Mouse (Mus musculus) spleen, embryonic (tissue): Measurements from ENCODE around the gene 1700030K09Rik.

Experiments used
- CTCF ChIA-PET: fragments of 350-600 bp; sonication (Branson Sonifier 250); formaldehyde crosslinking; loops from one replicate; lab custom pipeline; 2022; lab: Charles Lee

The 1700030K09Rik gene

DNA sequence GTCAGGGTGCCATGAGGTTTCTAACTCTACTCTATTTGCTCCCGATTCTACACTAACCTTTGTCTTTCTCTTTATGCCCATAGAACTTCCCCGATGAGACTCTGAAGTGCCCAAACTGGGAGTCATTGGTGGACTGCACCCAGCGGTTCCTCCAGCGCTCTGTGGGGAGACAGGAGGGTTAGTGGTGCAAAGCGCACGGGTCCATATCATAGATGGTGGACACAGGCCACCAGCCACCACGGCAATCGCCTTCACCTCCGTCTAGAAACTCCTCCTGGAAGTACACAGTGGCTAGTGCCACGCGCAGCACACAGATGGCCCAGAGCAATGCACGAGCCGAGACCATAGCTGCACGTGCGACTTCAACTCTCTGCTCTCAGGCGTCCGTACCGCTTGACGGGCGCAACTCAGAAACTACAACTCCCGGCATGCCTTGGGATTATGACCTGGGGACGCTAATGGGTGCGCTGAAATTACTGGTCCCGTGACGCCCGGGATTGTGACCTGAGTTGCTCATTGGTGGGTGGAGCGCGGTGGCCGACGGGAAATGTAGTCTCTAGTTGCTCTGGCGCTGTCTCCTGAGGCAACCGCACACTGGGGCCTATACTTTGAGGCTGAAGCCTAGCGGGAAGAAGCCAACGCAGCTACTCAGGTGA lies at the start of gene 1700030K09Rik, which contains the start of gene Calr3:
Gene 1700030K09Rik, plus strand, starts transcription at position 543 of the 656 bp plus-strand sequence.
Gene Calr3, minus strand, starts transcription at position 533 of the 656 bp plus-strand sequence.
- CTCF ChIA-PET = no interaction called here

- CTCF ChIA-PET = interaction anchor here (0.6 kb wide), 1 partner anchor 26 kb away, joined by 3 read pairs; no protein-coding TSS in a partner anchor
These were observed 42.3 kb upstream of the 1700030K09Rik start for GRCm38 (mm10) chr8:72401381-72401780.

DNA sequence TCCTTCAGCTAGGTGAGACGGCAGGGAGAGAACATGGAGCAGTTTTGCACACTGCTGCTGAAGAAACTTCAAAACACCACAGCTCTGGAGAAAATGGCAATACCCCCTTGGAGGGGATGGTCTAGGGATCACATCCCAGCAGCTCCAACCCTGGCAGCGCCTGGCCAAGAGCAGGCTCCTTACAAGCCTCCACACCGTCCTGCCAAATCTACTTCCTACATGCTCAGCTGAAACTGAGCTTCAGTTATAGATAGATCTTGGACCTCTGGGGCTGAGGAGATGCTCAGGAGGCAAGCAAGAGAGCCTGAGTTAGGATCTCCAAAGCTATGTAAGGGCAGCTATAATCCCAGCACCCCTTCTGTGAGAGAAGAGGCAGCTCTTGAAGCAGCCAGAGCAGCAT lies 40.7 kb upstream of the 1700030K09Rik start:
- CTCF ChIA-PET = no interaction called here

DNA sequence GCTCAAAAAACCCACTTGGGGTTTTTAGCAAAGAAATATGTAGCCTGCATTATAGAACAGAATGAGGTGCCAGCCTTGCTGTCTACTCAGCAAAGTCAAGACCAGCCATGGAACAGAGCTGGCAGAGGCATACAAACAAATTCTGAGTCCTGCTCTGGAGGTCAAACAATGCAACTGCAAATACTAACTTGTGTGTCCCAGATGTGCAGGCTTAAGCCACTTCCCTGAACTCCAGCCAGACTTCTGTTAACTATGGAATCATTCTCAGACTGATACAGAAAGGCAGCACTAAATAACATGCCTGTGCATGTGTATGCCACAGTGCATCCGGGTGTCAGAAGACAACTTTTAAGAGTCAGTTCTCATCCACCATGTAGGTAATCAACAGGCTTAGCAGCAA lies 35.8 kb upstream of the 1700030K09Rik start:
- CTCF ChIA-PET = interaction anchor here (0.6 to 0.7 kb wide), 2 partner anchors 144 to 151 kb away, joined by 3 to 5 read pairs; no protein-coding TSS in a partner anchor

DNA sequence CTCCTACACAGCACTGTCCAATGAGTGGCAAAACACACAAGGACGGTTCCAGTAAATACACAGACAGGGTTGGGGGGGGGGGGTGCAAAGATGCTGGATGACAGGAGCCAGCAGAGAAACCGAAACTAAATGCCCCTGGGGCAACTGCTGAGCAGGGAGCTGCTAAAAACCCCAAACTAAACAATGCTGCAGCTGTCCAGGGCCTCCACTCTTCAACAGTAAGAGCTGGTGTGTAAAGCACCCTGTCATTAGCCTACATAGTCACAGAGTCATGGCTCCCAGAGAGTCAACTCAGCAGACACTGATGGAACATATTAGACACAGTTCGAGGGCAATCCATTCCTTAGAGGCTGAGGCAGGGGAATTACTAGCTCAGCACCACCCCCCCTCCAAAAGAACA lies 34.2 kb upstream of the 1700030K09Rik start:
- CTCF ChIA-PET = no interaction called here

GRCm38 (mm10) chr8:72413839-72414238 lies 29.8 kb upstream of the 1700030K09Rik start:
- CTCF ChIA-PET = no interaction called here

DNA sequence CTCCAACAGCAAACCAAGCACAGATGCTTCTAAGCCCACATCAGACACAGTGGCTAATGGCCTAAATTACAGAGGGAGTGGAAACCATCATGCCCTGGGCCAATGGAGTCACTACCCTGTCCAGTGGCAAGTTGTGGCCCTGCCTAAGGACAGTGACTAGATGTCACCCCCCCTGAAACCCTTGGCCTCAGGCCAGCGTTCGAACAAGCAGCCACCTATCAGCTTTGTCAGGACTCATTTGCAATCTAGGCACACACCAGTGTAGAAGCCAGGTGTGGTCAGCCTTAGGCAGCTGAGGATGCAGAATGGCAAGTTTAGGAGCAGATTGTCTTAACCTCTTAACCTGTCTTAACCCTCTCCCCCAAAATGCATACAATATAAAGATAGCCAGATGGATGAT lies 28.4 kb upstream of the 1700030K09Rik start:
- CTCF ChIA-PET = interaction anchor here (0.5 kb wide), 1 partner anchor 15 kb away, joined by 8 read pairs; no protein-coding TSS in a partner anchor

DNA sequence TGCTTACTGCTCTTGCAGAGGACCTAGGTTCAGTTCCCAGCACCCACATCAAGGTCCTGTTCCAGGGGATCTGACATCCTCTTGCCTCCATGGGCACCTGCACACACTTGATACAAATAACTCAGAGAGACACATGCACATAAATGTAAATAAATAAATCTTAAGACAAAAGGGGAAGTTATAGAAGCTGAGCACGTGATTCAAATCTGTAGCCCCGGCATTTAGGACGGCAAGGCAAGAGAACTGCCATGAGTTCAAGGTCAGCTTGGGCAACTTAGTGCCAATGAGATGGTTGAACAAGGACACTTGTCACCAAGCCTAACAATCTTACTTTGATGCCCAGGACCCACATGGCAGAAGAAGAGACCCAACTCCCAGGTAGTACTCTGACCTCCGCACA lies 25.6 kb upstream of the 1700030K09Rik start:
- CTCF ChIA-PET = no interaction called here

DNA sequence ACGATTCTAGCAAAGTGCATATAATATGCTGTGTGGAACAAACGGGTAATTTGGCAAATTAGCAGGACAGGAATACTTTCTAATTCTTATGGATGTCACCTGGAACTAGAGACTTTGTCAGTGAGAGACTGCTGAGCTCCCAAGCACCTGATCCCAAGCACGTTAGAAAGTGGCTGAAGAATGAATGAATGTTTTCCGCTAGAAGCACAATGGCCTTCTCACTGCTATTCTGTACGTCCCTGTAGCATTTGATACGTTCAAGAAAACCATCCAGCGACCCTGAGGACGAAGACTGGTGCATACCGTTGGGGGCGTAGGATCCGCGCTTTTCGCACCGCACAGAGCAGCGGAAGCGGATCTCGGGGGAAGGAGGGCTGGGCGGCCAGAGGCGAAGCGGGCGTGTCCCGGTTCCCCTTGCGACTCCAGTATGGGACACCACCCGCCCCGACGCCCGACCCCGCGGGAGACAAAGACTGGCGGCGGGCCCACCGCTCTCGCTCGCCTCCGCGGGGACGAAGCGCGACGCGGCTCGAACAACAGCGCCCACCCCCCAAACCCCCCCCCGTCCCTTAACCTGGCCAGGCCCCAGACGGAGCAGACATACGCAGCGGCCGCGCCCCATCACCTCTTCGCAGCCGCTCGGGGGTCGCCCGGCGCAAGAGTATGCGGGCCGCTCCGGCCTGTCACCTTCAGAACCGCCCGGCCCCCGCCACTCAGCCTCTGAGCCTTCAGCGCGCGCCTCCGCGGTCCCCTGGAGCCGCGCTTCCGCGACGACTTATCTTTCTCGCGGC lies 22.9 kb upstream of the 1700030K09Rik start:
- CTCF ChIA-PET = interaction anchor here (0.6 kb wide), 1 partner anchor 128 kb away, joined by 3 read pairs; no protein-coding TSS in a partner anchor

- CTCF ChIA-PET = interaction anchor here (0.7 kb wide), 1 partner anchor 44 kb away, joined by 6 read pairs; no protein-coding TSS in a partner anchor
These were observed 22.0 kb upstream of the 1700030K09Rik start, which contains the start of gene Eps15l1 for GRCm38 (mm10) chr8:72421362-72422335. TSS of gene Eps15l1 (minus strand) at chr8:72421460.

GRCm38 (mm10) chr8:72422926-72423325 lies 20.8 kb upstream of the 1700030K09Rik start:
- CTCF ChIA-PET = interaction anchor here (0.6 to 0.9 kb wide), 2 partner anchors 126 to 149 kb away, joined by 3 to 9 read pairs; partner anchors contain the start of gene Tmem38a

- CTCF ChIA-PET = interaction anchor here (0.7 kb wide), 2 partner anchors 14 to 22 kb away, joined by 8 to 17 read pairs; no protein-coding TSS in a partner anchor
These were observed 14.0 kb upstream of the 1700030K09Rik start for GRCm38 (mm10) chr8:72429676-72430075.

- CTCF ChIA-PET = no interaction called here
These were observed 8.7 kb upstream of the 1700030K09Rik start for GRCm38 (mm10) chr8:72434952-72435351.

DNA sequence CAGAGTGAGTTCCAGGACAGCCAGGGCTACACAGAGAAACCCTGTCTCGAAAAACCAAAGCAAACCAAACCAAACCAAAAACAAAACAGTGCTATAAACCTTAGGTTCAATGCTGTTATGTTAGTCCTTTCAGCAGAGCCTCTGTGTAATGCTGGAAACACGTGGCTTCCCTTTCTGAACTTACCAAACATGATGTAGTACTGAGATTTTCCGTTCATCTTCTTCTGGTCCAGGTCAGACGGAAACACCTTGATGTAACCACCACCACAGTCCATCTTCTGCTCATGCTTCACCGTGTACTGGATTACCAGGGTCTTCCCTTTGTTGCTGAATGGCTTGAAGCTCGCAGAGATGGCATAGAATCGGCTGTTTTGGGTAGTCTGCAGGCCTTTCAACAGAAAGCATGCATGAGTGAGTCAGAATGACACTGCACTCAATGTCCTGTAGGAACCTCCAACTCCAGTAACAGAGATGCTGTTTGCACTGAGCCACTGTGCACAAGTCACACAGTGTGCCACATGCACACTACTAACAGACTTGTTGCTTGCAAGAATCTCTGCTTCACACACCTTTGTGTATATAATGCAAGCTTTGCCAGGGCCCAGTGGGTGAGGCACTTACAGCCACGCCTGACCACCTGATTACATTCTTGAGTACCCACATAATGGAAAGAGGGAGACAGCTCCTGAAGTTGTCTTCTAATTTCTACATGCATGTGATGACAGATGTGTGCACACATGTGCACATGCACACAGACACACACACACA lies 5.2 kb upstream of the 1700030K09Rik start:
- CTCF ChIA-PET = no interaction called here

GRCm38 (mm10) chr8:72443994-72444350 lies 292 bp downstream of the 1700030K09Rik start:
- CTCF ChIA-PET = interaction anchor here (0.7 kb wide), 1 partner anchor 89 kb away, joined by 12 read pairs; no protein-coding TSS in a partner anchor

DNA sequence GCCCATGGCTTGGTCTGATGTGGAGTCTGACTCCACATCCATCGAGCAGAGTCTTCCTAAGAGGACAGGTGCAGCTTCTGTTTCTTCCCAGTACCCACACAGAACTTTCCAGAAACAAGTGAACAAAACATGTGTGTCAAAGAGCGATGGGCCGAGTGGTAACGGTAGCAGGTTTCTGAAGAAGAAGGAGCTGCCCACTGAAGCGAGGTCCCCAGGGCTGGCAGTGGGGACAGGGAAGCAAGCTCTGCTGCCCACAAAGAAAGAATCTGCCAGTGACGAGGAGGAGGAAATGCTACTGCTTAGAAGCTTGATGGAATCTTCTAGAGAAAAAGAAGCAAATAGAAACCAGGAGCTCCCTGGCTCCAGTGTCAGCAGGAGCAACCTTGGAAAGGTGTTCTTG lies 1.4 kb downstream of the 1700030K09Rik start:
- CTCF ChIA-PET = interaction anchor here (1.0 kb wide), 1 partner anchor 14 kb away, joined by 4 read pairs; no protein-coding TSS in a partner anchor

GRCm38 (mm10) chr8:72451516-72451915 lies 7.8 kb downstream of the 1700030K09Rik start:
- CTCF ChIA-PET = interaction anchor here (0.6 kb wide), 1 partner anchor 15 kb away, joined by 3 read pairs; no protein-coding TSS in a partner anchor

GRCm38 (mm10) chr8:72453904-72454303 lies 10.2 kb downstream of the 1700030K09Rik start:
- CTCF ChIA-PET = no interaction called here

- CTCF ChIA-PET = no interaction called here
These were observed 11.6 kb downstream of the 1700030K09Rik start for GRCm38 (mm10) chr8:72455317-72455716.

- CTCF ChIA-PET = no interaction called here
These were observed 14.1 kb downstream of the 1700030K09Rik start for GRCm38 (mm10) chr8:72457806-72458205.
